Mouse (Mus musculus): ENCODE measurements around the gene Hadha.

DNA sequence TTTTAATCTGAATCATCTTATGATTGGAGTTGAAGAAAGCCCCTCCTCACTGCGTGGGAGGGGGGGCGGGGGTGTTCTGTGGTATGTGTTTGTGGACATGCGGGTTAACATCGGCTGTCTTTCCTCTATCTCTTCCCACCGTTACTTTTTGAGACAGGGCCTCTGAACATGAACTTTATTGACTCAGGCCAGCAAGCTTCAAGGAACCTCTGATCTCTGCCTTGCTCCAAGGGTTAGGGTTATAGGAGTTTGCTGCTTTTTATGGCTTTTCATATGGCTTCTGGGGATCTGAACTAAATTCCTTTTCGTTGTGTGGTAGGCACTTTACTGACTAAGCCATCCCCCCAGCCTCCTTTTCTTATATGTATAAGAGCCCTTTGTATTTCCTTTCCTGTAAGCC is 7.4 kb upstream of the Hadha start:
- TF ChIP-seq POLR2A (IDR thresholded peaks at IDR 0.05; ENCODE audit: borderline replicate concordance, low read depth, low read length) (no peak), CTCF (IDR thresholded peaks at IDR 0.05; ENCODE audit: low read depth, low read length) (no peak)

All from bone marrow macrophage, adult 2 months (primary cell).